Mouse (Mus musculus): ENCODE measurements at regions not wholly inside any gene's neighbourhood (a gene's known extent, or its start where the extent isn't known, plus 50 kb on each side); places are given as distances from the start of the nearest gene placed in this dataset.

DNA sequence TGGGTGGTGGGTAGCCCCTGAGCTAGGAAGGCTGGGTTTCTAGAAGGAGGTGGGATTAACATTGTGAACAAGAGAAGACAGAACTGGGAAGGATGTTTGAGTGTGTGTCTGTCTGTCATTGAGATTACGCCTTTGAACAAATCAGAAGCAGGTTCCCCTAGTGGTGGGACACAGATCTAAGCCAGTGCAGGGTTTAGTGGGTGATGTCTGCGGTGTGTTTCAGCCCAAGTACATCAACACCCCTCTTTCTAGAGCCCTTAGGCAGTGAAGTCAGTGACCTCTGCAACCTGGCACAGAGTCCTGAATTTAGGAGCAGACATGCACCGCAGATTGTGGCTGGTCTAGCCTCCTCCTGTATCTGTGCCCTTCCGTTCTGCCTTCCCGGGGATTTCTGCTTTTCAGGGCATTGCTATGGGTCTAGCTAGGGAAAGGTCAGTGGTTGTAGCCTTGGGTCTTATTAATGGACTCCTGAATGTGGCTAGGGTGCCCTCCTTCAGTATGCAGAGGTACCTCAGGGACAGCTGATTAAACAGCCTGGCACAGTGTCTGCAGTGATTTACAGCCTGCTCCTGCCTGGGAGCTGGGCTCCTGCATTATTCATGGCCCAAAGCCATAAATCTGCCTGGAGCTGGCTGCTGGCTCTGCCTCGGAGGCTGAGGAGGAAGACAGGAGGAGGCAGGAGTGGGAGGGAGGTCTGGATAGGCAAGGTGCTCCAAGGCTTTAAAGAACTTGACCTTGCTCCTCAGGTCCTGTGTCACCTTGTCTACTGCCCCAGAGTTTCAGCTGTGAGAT lies 264.3 kb downstream of the Dysf start:
- DNase-seq (ENCODE audit: low read depth, low spot score) = no peak
- Histone ChIP-seq H3K4me3 (ENCODE audit: control insufficient read depth in 1 of 2, insufficient read depth in 1 of 2, low read depth in 2 of 2, low read length in 2 of 2) (no peak overlapping the region), H3K36me3 (ENCODE audit: control insufficient read depth in 1 of 2, insufficient read depth in 2 of 2, low read length in 2 of 2) (no peaks in the 10 kb centered on the region), H3K4me1 (ENCODE audit: control insufficient read depth in 1 of 2, insufficient read depth in 2 of 2, low read length in 2 of 2) (no peaks in the 10 kb centered on the region), H3K27me3 (ENCODE audit: control insufficient read depth in 1 of 2, insufficient read depth in 2 of 2, low read length in 2 of 2) (no peaks in the 10 kb centered on the region), H3K79me2 (ENCODE audit: control insufficient read depth, insufficient read depth, low read length, poor library complexity) (no peaks in the 10 kb centered on the region), H3K27ac (ENCODE audit: control insufficient read depth, low read depth, low read length) (no peak overlapping the region), H3K9me3 (replicated peaks; ENCODE audit: insufficient read depth, low read length) (no peaks in the 10 kb centered on the region), H3K9ac (ENCODE audit: control insufficient read depth, low read depth, low read length, poor library complexity, severe bottlenecking) (no peak overlapping the region)
- TF ChIP-seq GABPA (IDR thresholded peaks at IDR 0.05; ENCODE audit: low read depth, low read length) = no peak

DNA sequence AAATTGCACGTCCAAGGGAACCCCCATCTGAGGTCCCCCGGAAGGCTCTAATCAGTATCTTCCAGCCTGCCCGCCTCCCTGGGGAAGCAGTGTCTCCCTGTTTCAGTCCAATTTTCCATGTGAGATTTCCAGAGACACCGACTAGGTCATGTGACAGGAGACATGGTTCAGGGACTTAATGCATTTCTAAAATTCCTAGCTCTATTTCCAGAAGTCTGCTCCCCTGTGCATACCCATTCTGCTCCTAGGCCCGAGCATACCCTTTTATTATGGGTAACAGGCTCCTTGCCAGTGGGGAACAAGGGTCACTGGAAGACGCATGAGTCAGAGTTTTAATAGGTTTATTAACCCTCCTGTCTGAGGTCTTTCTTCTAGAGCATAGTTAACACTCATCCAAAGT lies 263.6 kb downstream of the Dysf start:
- no peaks in the 10 kb centered on the region for H3K36me3 ChIP-seq (ENCODE audit: control insufficient read depth in 1 of 2, insufficient read depth in 2 of 2, low read length in 2 of 2)
- no peaks in the 10 kb centered on the region for H3K9me3 ChIP-seq (replicated peaks; ENCODE audit: insufficient read depth, low read length)
- no peaks in the 10 kb centered on the region for H3K79me2 ChIP-seq (ENCODE audit: control insufficient read depth, insufficient read depth, low read length, poor library complexity)
- no peak overlapping the region for H3K4me3 ChIP-seq (ENCODE audit: control insufficient read depth in 1 of 2, insufficient read depth in 1 of 2, low read depth in 2 of 2, low read length in 2 of 2)
- H3K4me1 ChIP-seq (ENCODE audit: control insufficient read depth in 1 of 2, insufficient read depth in 2 of 2, low read length in 2 of 2) = no peaks in the 10 kb centered on the region
- no peak overlapping the region for H3K9ac ChIP-seq (ENCODE audit: control insufficient read depth, low read depth, low read length, poor library complexity, severe bottlenecking)
- no peak overlapping the region for H3K27ac ChIP-seq (ENCODE audit: control insufficient read depth, low read depth, low read length)
- TF ChIP-seq ELF1 (IDR thresholded peaks at IDR 0.05; ENCODE audit: low read depth, low read length) (no peak), NELFE (IDR thresholded peaks at IDR 0.05; ENCODE audit: low read depth, low read length) (no peak), GABPA (IDR thresholded peaks at IDR 0.05; ENCODE audit: low read depth, low read length) (no peak), GATA1 (IDR thresholded peaks at IDR 0.05; ENCODE audit: low read depth, low read length) (no peak), MXI1 (IDR thresholded peaks at IDR 0.05; ENCODE audit: low read depth, low read length) (no peak), CHD1 (IDR thresholded peaks at IDR 0.05; ENCODE audit: low read depth, low read length) (no peak), CHD2 (IDR thresholded peaks at IDR 0.05; ENCODE audit: low read length) (no peak), ETS1 (IDR thresholded peaks at IDR 0.05; ENCODE audit: low read depth, low read length) (no peak), ZNF384 (IDR thresholded peaks at IDR 0.05; ENCODE audit: low read depth, low read length) (no peak), MYC (IDR thresholded peaks at IDR 0.05; ENCODE audit: low read depth, low read length) (no peak), USF1 (IDR thresholded peaks at IDR 0.05; ENCODE audit: low read depth, low read length) (no peak), SIN3A (IDR thresholded peaks at IDR 0.05; ENCODE audit: low read length) (no peak), MYB (IDR thresholded peaks at IDR 0.05; ENCODE audit: low read depth, low read length) (no peak)
- H3K27me3 ChIP-seq (ENCODE audit: control insufficient read depth in 1 of 2, insufficient read depth in 2 of 2, low read length in 2 of 2) = no peaks in the 10 kb centered on the region
- DNase-seq (ENCODE audit: low read depth, low spot score) = no peak

DNA sequence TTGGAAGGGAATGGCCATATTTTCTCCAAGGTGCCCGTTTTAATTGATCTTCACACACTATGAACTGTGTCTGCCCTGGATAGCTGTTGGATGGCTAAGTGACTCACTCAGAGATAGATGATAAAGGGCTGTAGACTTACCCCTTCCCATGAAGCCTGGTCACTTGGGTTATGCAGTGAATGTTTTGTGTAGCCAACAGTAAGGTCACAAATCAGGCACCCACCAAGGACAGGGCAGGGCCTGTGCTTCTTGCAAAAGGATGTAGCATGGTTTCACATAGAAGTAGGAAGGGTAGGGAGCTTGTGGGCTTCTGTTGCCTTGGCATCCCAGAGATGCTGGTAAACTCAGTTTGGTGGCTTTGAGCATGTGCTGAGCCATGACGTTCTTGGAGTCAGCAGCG lies 263.1 kb downstream of the Dysf start:
- Histone ChIP-seq H3K9me3 (replicated peaks; ENCODE audit: insufficient read depth, low read length) (no peaks in the 10 kb centered on the region), H3K4me3 (ENCODE audit: control insufficient read depth in 1 of 2, insufficient read depth in 1 of 2, low read depth in 2 of 2, low read length in 2 of 2) (no peak overlapping the region), H3K27ac (ENCODE audit: control insufficient read depth, low read depth, low read length) (no peak overlapping the region), H3K4me1 (ENCODE audit: control insufficient read depth in 1 of 2, insufficient read depth in 2 of 2, low read length in 2 of 2) (no peaks in the 10 kb centered on the region), H3K9ac (ENCODE audit: control insufficient read depth, low read depth, low read length, poor library complexity, severe bottlenecking) (no peak overlapping the region), H3K36me3 (ENCODE audit: control insufficient read depth in 1 of 2, insufficient read depth in 2 of 2, low read length in 2 of 2) (no peaks in the 10 kb centered on the region), H3K79me2 (ENCODE audit: control insufficient read depth, insufficient read depth, low read length, poor library complexity) (no peaks in the 10 kb centered on the region), H3K27me3 (ENCODE audit: control insufficient read depth in 1 of 2, insufficient read depth in 2 of 2, low read length in 2 of 2) (no peaks in the 10 kb centered on the region)
- TF ChIP-seq POLR2AphosphoS2 (IDR thresholded peaks at IDR 0.05; ENCODE audit: low read length) (no peak), ZMIZ1 (IDR thresholded peaks at IDR 0.05; ENCODE audit: low read depth, low read length) (no peak), POLR2AphosphoS5 (IDR thresholded peaks at IDR 0.05; ENCODE audit: borderline replicate concordance, low read depth, low read length) (no peak), TCF12 (IDR thresholded peaks at IDR 0.05; ENCODE audit: low read depth, low read length) (no peak)
- no peak for DNase-seq (ENCODE audit: low read depth, low spot score)
